Comparison of ENCODE assay signal across 8 mouse cellular contexts in the genomic region with DNA sequence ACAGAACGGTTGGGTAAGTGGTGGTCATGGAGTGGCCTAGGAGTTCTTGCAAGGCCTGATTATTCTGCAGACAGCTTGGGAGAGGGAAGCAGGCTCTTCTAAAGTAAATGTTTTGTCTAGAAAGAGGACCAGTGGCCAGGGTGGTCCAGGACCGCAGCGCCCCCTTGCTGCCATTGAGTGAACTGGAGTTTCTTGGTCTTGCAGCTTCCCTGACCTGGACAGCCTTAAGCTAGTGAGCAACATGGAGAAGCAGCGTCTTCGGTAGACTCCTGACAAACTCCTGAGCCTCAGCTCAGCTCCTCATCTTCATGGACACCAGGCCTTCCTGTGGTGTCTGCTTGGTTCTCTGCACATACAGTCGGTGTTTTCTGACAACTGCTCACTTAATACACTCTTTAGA.
A peak's percentile ranks its signal among the peaks of the same experiment; 100 is the strongest.
DNase-seq lines count a peak whose midpoint lies in the region; ATAC-seq and TF ChIP-seq lines count a peak whose summit lies in the region.

No protein-coding gene starts in this region.

- no peak for ATAC-seq in hindbrain, embryonic 16.5 days
- no peak for ATAC-seq in limb, embryonic 11.5 days (ENCODE audit: insufficient number of reproducible peaks, low FRiP score, low TSS enrichment, low read depth)

- H3K9me3 ChIP-seq in hindbrain, embryonic 10.5 days, result no peaks in the 10 kb centered on the region
- H3K9me3 ChIP-seq in hindbrain, embryonic 16.5 days (ENCODE audit: control insufficient read depth, low read length), result no peaks in the 10 kb centered on the region
- no peaks in the 10 kb centered on the region for H3K9me3 ChIP-seq in embryonic facial prominence, embryonic 10.5 days
- H3K9me3 ChIP-seq in limb, embryonic 11.5 days (ENCODE audit: control insufficient read depth, low read length), result no peaks in the 10 kb centered on the region

- WGBS in hindbrain, embryonic 10.5 days, result 61% methylated on average over 6 of the region's 6 CpGs
- 65% methylated on average over 6 of the region's 6 CpGs for WGBS in hindbrain, embryonic 16.5 days
- 63% methylated on average over 6 of the region's 6 CpGs for WGBS in embryonic facial prominence, embryonic 10.5 days
- WGBS in limb, embryonic 11.5 days, result 68% methylated on average over 6 of the region's 6 CpGs

- intact Hi-C loops in gastrocnemius, postnatal 14 days (cut with DNase I; ENCODE audit: low total_unique reads), result no loop called here

- no peak overlapping the region for H3K4me3 ChIP-seq in hindbrain, embryonic 10.5 days
- H3K4me3 ChIP-seq in hindbrain, embryonic 16.5 days (ENCODE audit: low read length), result no peak overlapping the region
- no peak overlapping the region for H3K4me3 ChIP-seq in embryonic facial prominence, embryonic 10.5 days
- no peak overlapping the region for H3K4me3 ChIP-seq in limb, embryonic 11.5 days (ENCODE audit: low read depth, low read length)
- H3K4me3 ChIP-seq in testis, adult 2 months (ENCODE audit: control insufficient read depth, low read depth, low read length), result no peak overlapping the region

- H3K9ac ChIP-seq in hindbrain, embryonic 16.5 days (ENCODE audit: low read depth, low read length), result no peak overlapping the region
- no peak overlapping the region for H3K9ac ChIP-seq in limb, embryonic 11.5 days (ENCODE audit: low read length)

- DNase-seq in hindbrain, embryonic 10.5 days (ENCODE audit: low spot score), result peak; percentile 58
- DNase-seq in 416B (ENCODE audit: low read depth) (peak; percentile 3), NIH3T3 (ENCODE audit: low read depth) (peak; percentile 73)
- peak; percentile 62 for DNase-seq in embryonic facial prominence, embryonic 10.5 days (ENCODE audit: low spot score)
- DNase-seq in limb, embryonic 11.5 days (ENCODE audit: low spot score), result peak; percentile 71
- DNase-seq in gastrocnemius, postnatal 14 days, result no peak

- H3K36me3 ChIP-seq in hindbrain, embryonic 10.5 days, result no peaks in the 10 kb centered on the region
- H3K36me3 ChIP-seq in hindbrain, embryonic 16.5 days (ENCODE audit: control insufficient read depth, insufficient read depth, low read length), result no peaks in the 10 kb centered on the region
- no peaks in the 10 kb centered on the region for H3K36me3 ChIP-seq in embryonic facial prominence, embryonic 10.5 days (replicated peaks)
- no peaks in the 10 kb centered on the region for H3K36me3 ChIP-seq in limb, embryonic 11.5 days (ENCODE audit: control insufficient read depth, insufficient read depth, low read length)
- no peaks in the 10 kb centered on the region for H3K36me3 ChIP-seq in testis, adult 2 months (ENCODE audit: control insufficient read depth, insufficient read depth, low read length)

- peak; percentile 95 for TF ChIP-seq CTCF in testis, adult 2 months (IDR thresholded peaks at IDR 0.05; ENCODE audit: control insufficient read depth, insufficient read depth, insufficient replicate concordance, low read depth, low read length)

- TF ChIP-seq POLR2A in testis, adult 2 months (IDR thresholded peaks at IDR 0.05; ENCODE audit: control insufficient read depth, low read depth, low read length), result no peak

- H3K27ac ChIP-seq in hindbrain, embryonic 10.5 days, result no peak overlapping the region
- no peak overlapping the region for H3K27ac ChIP-seq in hindbrain, embryonic 16.5 days (ENCODE audit: low read depth, low read length)
- no peak overlapping the region for H3K27ac ChIP-seq in embryonic facial prominence, embryonic 10.5 days (replicated peaks)
- H3K27ac ChIP-seq in limb, embryonic 11.5 days (replicated peaks; ENCODE audit: low read depth, low read length), result no peak overlapping the region
- H3K27ac ChIP-seq in testis, adult 2 months (ENCODE audit: control insufficient read depth, insufficient read depth, low read depth, low read length), result no peak overlapping the region

- no peaks in the 10 kb centered on the region for H3K4me1 ChIP-seq in hindbrain, embryonic 10.5 days (replicated peaks)
- no peaks in the 10 kb centered on the region for H3K4me1 ChIP-seq in hindbrain, embryonic 16.5 days (ENCODE audit: control insufficient read depth, insufficient read depth, low read depth, low read length)
- H3K4me1 ChIP-seq in embryonic facial prominence, embryonic 10.5 days, result peaks cover 3% of the 10 kb centered on the region; the same call in 1 of the 2 replicates
- no peaks in the 10 kb centered on the region for H3K4me1 ChIP-seq in limb, embryonic 11.5 days (ENCODE audit: control insufficient read depth, insufficient read depth, low read length)
- H3K4me1 ChIP-seq in testis, adult 2 months (ENCODE audit: control insufficient read depth, insufficient read depth, low read length), result peaks cover 4% of the 10 kb centered on the region; the same call in 1 of the 2 replicates

- no peak overlapping the region for H3K4me2 ChIP-seq in hindbrain, embryonic 16.5 days (ENCODE audit: low read length)
- no peak overlapping the region for H3K4me2 ChIP-seq in limb, embryonic 11.5 days (ENCODE audit: low read depth, severe bottlenecking)

- H3K27me3 ChIP-seq in hindbrain, embryonic 10.5 days (ENCODE audit: insufficient read depth, poor library complexity, severe bottlenecking), result no peaks in the 10 kb centered on the region
- no peaks in the 10 kb centered on the region; the same call in 1 of the 2 replicates for H3K27me3 ChIP-seq in hindbrain, embryonic 16.5 days (replicated peaks; ENCODE audit: control insufficient read depth, insufficient read depth, low read length)
- no peaks in the 10 kb centered on the region for H3K27me3 ChIP-seq in embryonic facial prominence, embryonic 10.5 days (replicated peaks; ENCODE audit: low read depth, poor library complexity, severe bottlenecking)
- H3K27me3 ChIP-seq in limb, embryonic 11.5 days (ENCODE audit: control insufficient read depth, insufficient read depth, low read length), result no peaks in the 10 kb centered on the region
- H3K27me3 ChIP-seq in testis, adult 2 months (ENCODE audit: control insufficient read depth, insufficient read depth, low read length), result no peaks in the 10 kb centered on the region
